Mouse (Mus musculus) forebrain, embryonic 10.5 days (tissue): ENCODE data around the gene Adcy5. TPM values are rescaled to one million over a fixed set of nuclear protein-coding genes. Genes with fewer than 3 reads are reported as not detected.

Experiments used
- DNase-seq: peaks from one replicate; pipeline ENCODE4 v3.0.0-alpha.2; 2017; ENCODE audit warnings: low spot score; ENCODE audit errors: extremely low spot score
- H3K27ac ChIP-seq: fragments of 300-500 bp; sonication (generic); 2 replicates; pipeline ENCODE4 v1.5.1; 2016; ENCODE audit warnings: mild to moderate bottlenecking
- H3K27me3 ChIP-seq: fragments of 300-500 bp; sonication (generic); 2 replicates; pipeline ENCODE4 v1.6.1; 2016; ENCODE audit warnings: mild to moderate bottlenecking; ENCODE audit not compliant: poor library complexity, severe bottlenecking
- H3K36me3 ChIP-seq: fragments of 300-500 bp; sonication (generic); replicated peaks from 2 replicates; pipeline ENCODE4 v1.6.1; 2016; ENCODE audit warnings: mild to moderate bottlenecking, moderate library complexity
- H3K4me1 ChIP-seq: fragments of 300-500 bp; sonication (generic); 2 replicates; pipeline ENCODE4 v1.6.1; 2016
- H3K4me3 ChIP-seq: fragments of 300-500 bp; sonication (generic); 2 replicates; pipeline ENCODE4 v1.5.1; 2016; ENCODE audit warnings: mild to moderate bottlenecking, moderate library complexity
- H3K9me3 ChIP-seq: fragments of 300-500 bp; sonication (generic); 2 replicates; pipeline ENCODE4 v1.6.1; 2016; ENCODE audit warnings: mild to moderate bottlenecking, moderate library complexity
- WGBS: fragments of 180-500 bp; shearing (Covaris S2); methylation state at CpG from one replicate; pipeline ENCODE4 v1.1.7; 2016; 5-methylcytosine and 5-hydroxymethylcytosine counted together
- polyA plus RNA-seq: library from polyadenylated mRNA; unstranded; fragments of >200 nt; fragmentation: Nextera tagmentation; extraction: Ambion mirVana; gene quantifications from 2 replicates; pipeline ENCODE4 v1.2.1, GENCODE M21; 2016

The Adcy5 gene
- 0.64 and 0.67 TPM in 2 replicates for polyA plus RNA-seq

DNA sequence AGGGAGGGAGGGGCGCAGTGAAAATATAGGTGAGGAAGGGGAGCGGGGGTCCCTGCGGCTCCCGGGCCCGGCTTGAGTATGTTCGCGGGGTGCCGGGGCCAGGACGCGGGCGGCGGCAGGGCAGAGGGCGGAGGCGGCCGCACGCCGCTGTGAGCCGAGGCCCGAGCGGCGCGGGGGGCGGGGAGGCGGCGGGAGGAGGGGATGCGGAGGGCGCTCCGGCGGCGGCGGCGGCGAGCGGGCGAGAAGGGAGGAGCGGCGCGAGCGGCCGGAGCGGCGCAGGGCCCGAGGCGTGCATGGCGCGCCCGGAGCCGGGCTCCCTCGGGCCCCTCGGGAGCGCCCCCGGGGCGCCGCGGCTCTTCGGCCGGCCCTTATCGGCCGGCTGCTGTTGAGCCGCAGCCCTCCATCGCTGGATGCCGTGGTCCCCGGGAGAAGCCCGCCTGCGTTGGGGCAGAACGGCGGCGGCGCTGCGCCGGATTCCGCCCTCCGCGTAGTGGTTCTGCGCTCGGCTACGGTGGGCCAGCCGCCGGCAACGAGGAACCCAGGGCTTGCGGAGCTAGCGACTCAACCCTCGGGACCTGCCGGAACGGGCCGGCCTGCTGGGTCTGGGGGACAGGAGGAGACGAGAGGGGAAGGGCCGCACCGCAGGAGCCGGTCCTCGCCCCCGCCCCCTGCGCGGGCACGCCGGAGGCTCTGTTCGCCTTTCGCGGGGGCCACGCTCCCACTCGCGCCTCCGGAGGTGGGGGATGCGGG, at the start of gene Adcy5:
TSS of gene Adcy5 (plus strand) at position 237 of the 750 bp plus-strand sequence.
- Histone ChIP-seq H3K4me3 (peak within 1 kb of the TSS; percentile 77), H3K27ac (peak within 1 kb of the TSS; percentile 84), H3K36me3 (no peaks in the 10 kb centered on the region), H3K9me3 (no peaks in the 10 kb centered on the region), H3K27me3 (peaks cover 98% of the 10 kb centered on the region), H3K4me1 (peaks cover 48% of the 10 kb centered on the region)
- DNase-seq: peak; percentile 55
- WGBS: under 1% methylated on average over 79 of the region's 104 CpGs

DNA sequence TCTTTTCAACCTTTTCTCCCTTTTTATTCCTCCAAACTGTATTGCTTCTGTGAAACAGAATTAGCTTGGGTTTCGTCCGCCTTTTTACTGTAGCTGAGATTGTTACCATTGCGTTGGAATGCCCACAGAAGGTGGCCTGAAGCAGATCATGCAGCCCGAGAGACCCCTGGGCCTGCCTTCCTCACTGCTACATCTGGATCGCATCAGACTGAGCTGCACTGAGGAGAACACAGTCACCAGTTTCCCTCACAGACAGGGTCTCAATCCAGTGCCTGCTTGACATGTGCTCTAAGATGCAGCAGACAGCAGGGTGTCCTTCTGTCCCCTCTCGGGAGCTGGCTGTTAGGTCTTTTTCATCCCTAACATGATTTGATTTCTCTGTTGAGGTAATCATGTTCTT, 46.7 kb upstream of the Adcy5 start:
- DNase-seq: no peak
- Histone ChIP-seq H3K36me3 (peaks cover 33% of the 10 kb centered on the region), H3K9me3 (no peaks in the 10 kb centered on the region), H3K4me3 (no peak overlapping the region), H3K4me1 (peaks cover 33% of the 10 kb centered on the region), H3K27me3 (no peaks in the 10 kb centered on the region), H3K27ac (no peak overlapping the region)
- WGBS: 70% methylated on average over 6 of the region's 6 CpGs

DNA sequence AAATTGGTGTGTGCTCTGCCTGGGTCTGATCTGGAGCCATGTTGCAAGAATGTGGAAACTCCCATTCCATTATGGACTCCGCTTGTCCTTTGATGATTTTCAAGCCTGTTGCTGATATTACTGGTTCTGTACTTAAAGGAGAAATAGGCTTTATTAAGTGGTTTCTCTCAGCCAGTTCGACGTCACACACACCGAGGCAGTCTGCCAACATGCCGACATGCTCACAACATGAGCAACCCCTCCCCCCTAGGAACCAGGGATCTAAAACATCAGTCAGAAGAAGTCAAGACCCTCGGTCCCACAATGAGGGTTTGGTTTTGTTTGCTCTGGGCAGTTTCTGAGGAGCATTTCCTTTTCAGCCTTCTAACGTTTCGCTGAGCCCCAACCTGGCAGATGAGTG, 45.5 kb upstream of the Adcy5 start:
- H3K9me3 ChIP-seq: no peaks in the 10 kb centered on the region
- H3K27me3 ChIP-seq: no peaks in the 10 kb centered on the region
- peaks cover 35% of the 10 kb centered on the region for H3K4me1 ChIP-seq
- WGBS: 65% methylated on average over 8 of the region's 8 CpGs
- H3K36me3 ChIP-seq: peaks cover 24% of the 10 kb centered on the region
- DNase-seq: no peak
- H3K4me3 ChIP-seq: no peak overlapping the region
- 0 out of 2 replicates have a peak overlapping the region, but pooled peaks have one; percentile 4 for H3K27ac ChIP-seq

DNA sequence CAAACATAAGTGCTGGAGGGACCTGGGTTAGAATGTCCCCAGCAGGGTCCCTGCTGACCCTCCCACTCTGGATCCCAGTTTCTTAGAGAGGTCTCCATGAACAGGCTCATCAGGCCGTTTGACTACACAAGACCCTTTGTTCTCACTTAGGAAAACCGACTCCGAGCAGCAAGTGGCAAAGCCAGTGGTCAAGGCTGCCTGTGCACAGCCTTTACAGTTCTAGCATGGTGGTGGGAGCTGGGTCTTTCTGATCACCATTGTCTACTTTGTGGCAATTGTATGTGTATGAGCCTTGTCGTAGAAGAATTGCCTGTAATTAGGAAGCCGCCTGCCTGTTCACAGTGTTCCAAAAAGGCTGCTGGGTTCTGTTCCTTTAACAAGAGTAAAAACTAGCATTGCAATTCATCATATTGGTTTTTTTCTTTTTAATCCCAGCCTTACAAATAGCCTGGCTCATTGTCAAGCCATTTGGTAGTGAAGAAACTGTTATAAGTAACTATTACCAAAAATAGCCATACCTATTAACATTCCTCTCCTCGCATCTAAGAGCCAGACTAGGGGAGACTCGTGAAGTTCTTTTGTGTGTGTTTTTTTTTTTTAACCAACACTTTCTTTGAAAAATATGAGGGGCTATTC, 44.9 kb upstream of the Adcy5 start:
- no peak overlapping the region for H3K4me3 ChIP-seq
- 46% methylated on average over 7 of the region's 7 CpGs for WGBS
- no peaks in the 10 kb centered on the region for H3K27me3 ChIP-seq
- H3K36me3 ChIP-seq: peaks cover 19% of the 10 kb centered on the region
- 0 out of 2 replicates have a peak overlapping the region, but pooled peaks have one; percentile 4 for H3K27ac ChIP-seq
- H3K9me3 ChIP-seq: no peaks in the 10 kb centered on the region
- no peak for DNase-seq
- H3K4me1 ChIP-seq: peaks cover 37% of the 10 kb centered on the region

DNA sequence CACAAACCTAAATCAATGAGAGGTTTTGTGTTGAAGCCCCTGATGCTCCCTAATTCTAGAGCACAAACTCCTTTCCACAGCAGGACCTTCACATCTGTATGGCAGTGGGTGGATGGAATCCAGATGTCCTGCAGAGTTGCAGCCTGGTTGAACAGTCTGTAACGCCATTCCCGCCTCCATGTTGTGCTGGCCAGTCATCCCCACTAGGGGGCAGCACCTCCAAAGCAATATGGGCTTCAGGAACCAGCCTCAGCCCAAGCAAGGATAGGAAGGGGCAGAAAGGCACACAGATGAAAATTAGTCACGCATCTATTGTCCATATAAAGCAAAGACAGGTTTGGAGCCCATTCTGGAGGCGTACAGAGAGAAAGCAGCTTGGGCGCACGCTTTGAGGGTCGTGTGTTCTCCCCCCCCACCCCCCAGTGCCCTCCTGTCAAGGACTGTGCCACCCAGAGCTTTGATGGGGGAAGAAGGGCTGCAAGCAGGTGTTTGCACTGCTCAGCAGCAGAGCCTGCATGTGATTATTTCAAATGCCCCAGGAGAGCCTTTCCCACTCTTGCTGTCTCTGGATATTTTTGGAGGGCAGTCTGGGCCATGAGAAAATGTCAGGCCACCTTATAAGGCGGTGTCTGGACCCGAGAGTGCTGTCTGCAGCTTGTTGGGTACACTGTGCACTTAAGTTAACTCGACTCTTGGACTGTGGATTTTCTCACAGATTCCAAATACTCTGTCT, 44.1 kb upstream of the Adcy5 start:
- 33% methylated on average over 10 of the region's 10 CpGs for WGBS
- Histone ChIP-seq H3K27me3 (no peaks in the 10 kb centered on the region), H3K27ac (0 out of 2 replicates have a peak overlapping the region, but pooled peaks have one; percentile 31), H3K4me3 (no peak overlapping the region), H3K36me3 (peaks cover 19% of the 10 kb centered on the region), H3K4me1 (peaks cover 38% of the 10 kb centered on the region), H3K9me3 (no peaks in the 10 kb centered on the region)
- DNase-seq: peak; percentile 91

DNA sequence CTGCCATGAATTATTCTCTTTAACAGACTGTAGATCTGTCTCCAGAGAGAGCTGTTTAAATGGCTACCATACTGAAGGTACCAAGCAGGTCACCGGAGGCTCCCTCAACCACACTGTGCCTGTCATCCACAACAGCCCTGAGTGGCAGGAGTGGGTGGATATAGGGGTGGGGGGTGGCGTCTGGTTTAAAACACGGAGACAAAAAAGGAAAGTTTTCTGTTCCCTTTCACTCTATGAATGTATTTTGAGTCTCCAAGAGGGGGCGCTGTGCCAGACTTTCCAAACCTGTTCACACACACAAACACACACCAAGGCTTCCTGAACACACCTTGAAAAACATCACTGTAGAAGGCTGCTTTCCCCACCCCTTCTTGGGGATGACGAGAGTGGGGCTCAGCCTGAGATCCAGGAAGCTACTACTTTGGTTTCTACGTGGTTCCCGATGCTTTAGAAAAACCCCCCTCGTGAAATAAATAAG, 43.5 kb upstream of the Adcy5 start:
- WGBS: 67% methylated on average over 8 of the region's 8 CpGs
- H3K36me3 ChIP-seq: peaks cover 17% of the 10 kb centered on the region
- peaks cover 40% of the 10 kb centered on the region for H3K4me1 ChIP-seq
- H3K27ac ChIP-seq: 0 out of 2 replicates have a peak overlapping the region, but pooled peaks have one; percentile 31
- no peak for DNase-seq
- no peak overlapping the region for H3K4me3 ChIP-seq
- no peaks in the 10 kb centered on the region for H3K9me3 ChIP-seq
- no peaks in the 10 kb centered on the region for H3K27me3 ChIP-seq

DNA sequence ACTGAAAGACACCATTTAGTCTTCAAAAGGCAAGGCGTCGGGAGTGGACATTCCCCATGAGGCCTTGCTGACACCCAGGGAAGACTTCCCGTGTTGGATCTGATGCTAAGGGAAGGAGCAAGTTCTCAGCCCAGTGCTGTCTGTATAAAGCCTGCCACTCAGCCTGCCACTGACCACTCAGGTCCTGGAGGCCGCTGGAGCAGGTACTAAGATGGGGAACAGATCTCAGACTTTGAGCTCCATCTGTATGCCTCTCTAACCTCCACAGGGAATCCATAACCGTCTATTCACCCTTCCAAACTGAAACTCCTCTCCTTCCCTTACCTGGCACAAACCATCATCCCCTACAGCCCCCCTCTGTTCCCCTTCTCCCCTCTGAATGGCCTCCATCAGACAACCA, 41.2 kb upstream of the Adcy5 start:
- no peaks in the 10 kb centered on the region for H3K27me3 ChIP-seq
- no peaks in the 10 kb centered on the region for H3K36me3 ChIP-seq
- H3K4me3 ChIP-seq: no peak overlapping the region
- peaks cover 32% of the 10 kb centered on the region for H3K4me1 ChIP-seq
- whole genome bisulfite sequencing: 88% methylated on average over 5 of the region's 5 CpGs
- H3K27ac ChIP-seq: no peak overlapping the region
- no peak for DNase-seq
- H3K9me3 ChIP-seq: no peaks in the 10 kb centered on the region

DNA sequence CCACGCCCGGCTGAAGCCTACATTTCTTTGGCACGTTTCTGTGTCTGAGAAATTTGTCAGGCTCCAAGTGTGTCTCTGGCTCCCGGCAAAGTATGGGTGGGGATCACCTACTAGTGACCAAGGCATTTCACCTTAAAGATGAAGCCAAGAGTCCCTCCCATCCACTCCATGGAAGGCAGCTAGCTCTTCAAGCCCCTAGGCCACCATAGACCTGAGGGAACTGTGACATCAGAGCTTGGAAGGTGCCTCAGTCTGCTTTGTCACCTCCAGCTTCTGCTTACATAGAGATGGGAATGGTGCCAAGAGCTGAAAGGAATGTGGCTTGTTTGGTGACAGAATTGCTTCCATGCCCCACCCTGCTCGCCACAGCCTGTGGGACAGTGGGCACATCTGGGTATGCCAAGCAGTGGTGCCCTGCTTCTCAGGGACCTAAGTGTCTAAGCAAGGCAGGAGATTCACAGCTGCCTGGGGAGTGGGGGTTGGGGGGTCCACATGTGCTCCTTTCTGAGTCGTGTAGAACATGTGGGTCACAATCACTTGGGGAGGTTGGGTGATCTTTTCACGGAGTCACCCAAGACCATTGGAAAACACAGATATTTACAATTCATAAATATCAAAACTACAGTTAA, 38.2 kb upstream of the Adcy5 start:
- WGBS: 89% methylated on average over 7 of the region's 7 CpGs
- Histone ChIP-seq H3K4me3 (no peak overlapping the region), H3K9me3 (peaks cover 7% of the 10 kb centered on the region; the same call in 1 of the 2 replicates), H3K27me3 (no peaks in the 10 kb centered on the region), H3K4me1 (peaks cover 7% of the 10 kb centered on the region; the same call in 1 of the 2 replicates), H3K27ac (no peak overlapping the region), H3K36me3 (no peaks in the 10 kb centered on the region)
- DNase-seq: no peak

DNA sequence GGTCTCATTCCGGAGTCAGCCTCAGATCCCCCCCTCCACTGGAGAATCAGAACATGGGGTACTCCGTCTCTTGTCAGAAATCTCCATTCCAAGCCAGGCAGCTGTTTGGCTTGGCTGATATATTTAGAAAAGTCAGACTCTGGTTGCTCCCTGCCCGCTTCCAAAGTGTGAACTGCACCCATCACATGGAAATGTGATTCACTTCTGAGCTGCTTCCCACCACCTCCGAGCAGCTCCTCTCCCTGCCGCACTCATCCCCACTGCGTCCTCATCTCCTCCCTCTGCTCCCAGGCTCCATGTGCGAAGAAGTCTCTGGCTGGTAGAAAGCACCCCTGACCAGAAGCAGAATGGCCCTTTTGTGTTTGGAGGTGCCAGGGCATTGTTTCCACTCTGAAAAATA, 37.2 kb upstream of the Adcy5 start:
- H3K4me1 ChIP-seq: peaks cover 9% of the 10 kb centered on the region; the same call in 1 of the 2 replicates
- peaks cover 7% of the 10 kb centered on the region; the same call in 1 of the 2 replicates for H3K9me3 ChIP-seq
- no peaks in the 10 kb centered on the region for H3K27me3 ChIP-seq
- no peak overlapping the region for H3K4me3 ChIP-seq
- no peak for DNase-seq
- H3K27ac ChIP-seq: no peak overlapping the region
- WGBS: 57% methylated on average over 7 of the region's 7 CpGs
- H3K36me3 ChIP-seq: no peaks in the 10 kb centered on the region

DNA sequence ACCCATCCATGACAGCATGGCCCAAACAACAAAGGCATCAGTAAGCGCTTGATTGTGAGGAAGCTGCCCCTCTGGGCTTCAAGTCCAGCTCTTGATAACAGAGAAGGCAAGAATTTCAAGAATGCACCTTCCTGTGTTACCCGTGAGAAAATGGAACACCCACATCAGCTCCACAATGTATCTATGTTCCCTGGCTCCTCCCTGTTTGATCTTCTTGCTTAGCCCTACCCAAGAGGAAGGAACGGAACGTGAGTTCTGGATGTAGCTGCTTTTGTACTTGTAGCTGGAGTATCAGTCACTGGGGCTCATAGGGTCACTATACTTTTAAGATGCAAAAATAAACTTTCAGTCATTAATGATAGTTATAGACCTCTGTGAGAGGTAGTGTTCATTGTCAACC, 34.1 kb upstream of the Adcy5 start:
- no peaks in the 10 kb centered on the region for H3K27me3 ChIP-seq
- H3K4me1 ChIP-seq: peaks cover 9% of the 10 kb centered on the region; the same call in 1 of the 2 replicates
- no peaks in the 10 kb centered on the region for H3K36me3 ChIP-seq
- no peak overlapping the region for H3K27ac ChIP-seq
- no peak overlapping the region for H3K4me3 ChIP-seq
- DNase-seq: no peak
- H3K9me3 ChIP-seq: peaks cover 7% of the 10 kb centered on the region; the same call in 1 of the 2 replicates
- 83% methylated on average over 4 of the region's 4 CpGs for WGBS

DNA sequence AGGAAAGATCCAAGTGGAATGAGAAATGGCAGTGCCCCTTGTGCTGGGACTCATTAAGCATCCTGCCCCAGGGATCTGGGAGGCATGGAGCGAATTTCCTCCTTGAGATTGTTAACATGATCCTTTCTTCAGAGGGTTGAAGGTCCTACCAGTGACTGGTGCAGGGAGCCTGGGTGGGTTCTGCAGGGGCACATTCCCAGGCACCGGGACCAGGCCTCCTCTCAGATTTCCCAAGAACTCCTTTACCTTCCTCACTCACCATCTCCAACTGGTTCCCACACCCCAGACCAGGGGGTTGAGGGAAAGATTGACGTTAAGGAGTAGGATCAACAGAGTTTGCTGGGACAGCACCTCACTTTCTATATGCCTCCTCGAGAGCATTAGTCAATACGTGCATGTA, 27.4 kb upstream of the Adcy5 start:
- Histone ChIP-seq H3K4me3 (no peak overlapping the region), H3K27me3 (no peaks in the 10 kb centered on the region)
- 79% methylated on average over 5 of the region's 5 CpGs for WGBS

DNA sequence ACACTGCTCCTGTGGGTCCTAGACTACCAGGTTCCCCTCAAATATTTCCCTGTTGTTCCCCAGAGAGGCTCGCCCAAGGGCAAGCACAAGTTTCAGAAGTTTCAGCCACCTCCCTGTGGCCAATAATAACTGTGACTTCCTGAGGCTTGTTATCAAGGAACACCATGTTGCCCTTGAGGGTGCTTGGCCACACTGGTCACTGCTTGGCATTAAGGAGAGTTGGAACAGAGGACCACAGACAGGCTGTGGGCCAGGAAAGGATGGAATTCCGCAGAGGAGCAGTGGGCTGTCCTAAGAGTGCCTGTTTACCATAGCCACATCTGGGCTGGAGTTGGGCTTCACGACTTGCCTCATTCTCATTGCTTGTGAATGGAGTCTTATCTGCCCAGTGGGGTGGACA, 24.5 kb upstream of the Adcy5 start:
- 81% methylated on average over 3 of the region's 3 CpGs for WGBS
- H3K27me3 ChIP-seq: no peaks in the 10 kb centered on the region
- H3K27ac ChIP-seq: no peak overlapping the region
- no peaks in the 10 kb centered on the region for H3K9me3 ChIP-seq
- no peak for DNase-seq
- 0 out of 2 replicates have a peak, but pooled peaks cover 3% of the 10 kb centered on the region for H3K4me1 ChIP-seq
- H3K4me3 ChIP-seq: no peak overlapping the region
- no peaks in the 10 kb centered on the region for H3K36me3 ChIP-seq

More for the DNA sequence above, 27.4 kb upstream of the Adcy5 start:
- peaks cover 10% of the 10 kb centered on the region; the same call in 1 of the 2 replicates for H3K4me1 ChIP-seq
- H3K27ac ChIP-seq: no peak overlapping the region
- no peaks in the 10 kb centered on the region for H3K9me3 ChIP-seq
- no peaks in the 10 kb centered on the region for H3K36me3 ChIP-seq
- no peak for DNase-seq
